Mouse (Mus musculus) bone marrow, adult 2 months (tissue): ENCODE measurements around the gene Ttll5.

Experiments used
- CTCF ChIP-seq: fragments of 200-500 bp; IDR thresholded peaks from 2 replicates; pipeline ENCODE4 v1.5.1; 2011; ENCODE audit warnings: low read length, control low read depth; ENCODE audit not compliant: control insufficient read depth, insufficient read depth
- POLR2A ChIP-seq: fragments of 200-500 bp; IDR thresholded peaks from 2 replicates; pipeline ENCODE4 v1.6.1; 2011; ENCODE audit warnings: low read depth, mild to moderate bottlenecking, control low read depth, low read length, borderline replicate concordance; ENCODE audit not compliant: control insufficient read depth

- no peak for TF ChIP-seq CTCF
- no peak for TF ChIP-seq POLR2A
Measured at GRCm38 (mm10) chr12:86055306-86055705, 230.8 kb downstream of the Ttll5 start.
